Mouse (Mus musculus) gastrocnemius, postnatal 10 days (tissue): ENCODE measurements around the gene Jaml. TPM values are rescaled to one million over a fixed set of nuclear protein-coding genes. Genes with fewer than 3 reads are reported as not detected.
"Not testable (repeated sequence)": the region's sequence is repeated elsewhere in the genome, so short reads cannot be mapped to it uniquely, and the experiment has no call there.

Experiments
- DNase-seq: peaks from one replicate; pipeline ENCODE4 v3.0.0; 2021; ENCODE audit warnings: mixed read lengths
- long read RNA-seq, 2 experiments: library from polyadenylated mRNA; stranded (forward); transcript quantifications; one replicate each; pipeline ENCODE4 v2.0.0; 2021
- total RNA-seq, 2 experiments: library from RNA; stranded (reverse); gene quantifications; 2 replicates each; pipeline ENCODE4 v1.2.3; 2021

The Jaml gene
- total RNA-seq: under 1 TPM; 0.27 to 0.42 TPM
- long read RNA-seq, experiment 1: 0 reads
- long read RNA-seq, experiment 2: 0 reads

DNA sequence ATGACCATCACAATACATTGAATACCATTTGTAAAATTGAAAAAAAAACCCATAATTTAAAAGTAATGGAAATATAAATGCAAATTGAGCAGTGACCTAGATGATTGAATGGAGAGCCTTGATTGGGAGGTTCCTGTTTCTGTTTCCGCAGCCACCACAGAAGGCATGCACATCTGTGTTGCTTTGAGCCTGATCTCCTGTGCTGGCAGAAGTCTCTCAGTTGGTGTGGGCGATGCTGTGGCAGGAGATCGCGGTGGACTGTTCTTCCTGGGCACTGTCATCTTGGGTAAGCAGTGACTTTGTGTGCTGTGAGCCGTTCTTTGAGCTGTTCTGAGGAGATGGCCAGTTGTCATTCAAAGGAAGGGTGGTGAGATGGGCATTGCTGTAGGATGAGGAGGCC, at the start of gene Jaml:
TSS of gene Jaml (plus strand) at position 173 of the 400 bp plus-strand sequence.
- DNase-seq: no peak

DNA sequence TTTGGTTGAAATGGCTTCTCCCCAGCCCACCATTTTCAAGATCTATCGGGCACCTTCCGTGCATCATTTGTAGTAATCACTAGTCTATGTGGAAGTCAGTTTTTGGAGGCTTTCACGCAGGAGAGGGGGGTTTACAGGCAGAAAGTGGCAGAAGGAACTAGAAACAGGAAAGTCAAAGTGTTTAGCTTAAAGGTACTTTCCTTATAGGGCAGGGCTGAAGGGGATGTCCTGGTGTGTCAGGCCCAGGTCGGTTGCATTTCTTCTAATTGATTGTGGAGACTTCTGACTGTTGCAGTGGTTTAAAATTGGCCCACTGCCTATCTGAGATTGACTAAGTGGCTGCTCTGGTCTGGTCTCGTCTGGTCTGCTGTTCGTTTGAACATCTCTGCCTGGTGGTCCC, 48.6 kb upstream of the Jaml start:
- no peak for DNase-seq

DNA sequence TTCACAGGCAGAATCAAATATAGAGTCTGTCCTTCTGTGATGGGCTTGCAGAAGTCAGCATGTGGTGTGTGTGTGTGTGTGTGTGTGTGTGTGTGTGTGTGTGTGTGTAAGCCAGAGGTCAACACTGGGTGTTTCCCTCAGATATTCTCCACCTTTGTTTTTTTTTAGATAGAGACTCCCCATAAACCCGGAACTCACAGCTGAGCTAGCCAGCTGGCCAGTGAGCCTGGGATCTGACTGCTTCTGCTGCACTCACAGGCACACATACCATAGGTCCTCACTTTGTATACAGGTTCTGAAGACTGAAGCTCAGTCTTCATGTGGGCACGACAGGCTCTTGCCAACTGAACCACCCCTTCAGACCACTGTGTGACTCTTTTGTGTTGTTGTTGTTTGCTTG, 46.7 kb upstream of the Jaml start:
- DNase-seq: no peak

DNA sequence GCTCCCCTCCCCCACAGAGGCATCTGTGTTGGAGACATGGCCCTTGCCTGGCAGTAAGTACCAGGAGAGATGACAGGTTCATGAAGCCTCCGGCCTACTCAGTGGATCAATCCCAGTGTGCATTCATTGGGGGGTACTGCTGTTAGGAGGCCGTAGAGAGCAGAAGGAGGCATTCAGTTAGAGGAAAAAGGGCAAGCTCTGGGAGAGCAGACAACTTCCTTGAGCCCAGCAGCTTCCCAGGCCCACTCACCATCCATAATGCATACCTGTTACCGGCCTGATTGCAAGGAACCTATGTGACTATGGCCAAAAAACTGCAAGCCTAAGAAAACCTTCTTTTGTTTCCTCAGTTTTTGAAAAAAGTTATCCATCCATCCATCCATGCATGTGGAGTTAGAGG, 44.5 kb upstream of the Jaml start:
- no peak for DNase-seq

DNA sequence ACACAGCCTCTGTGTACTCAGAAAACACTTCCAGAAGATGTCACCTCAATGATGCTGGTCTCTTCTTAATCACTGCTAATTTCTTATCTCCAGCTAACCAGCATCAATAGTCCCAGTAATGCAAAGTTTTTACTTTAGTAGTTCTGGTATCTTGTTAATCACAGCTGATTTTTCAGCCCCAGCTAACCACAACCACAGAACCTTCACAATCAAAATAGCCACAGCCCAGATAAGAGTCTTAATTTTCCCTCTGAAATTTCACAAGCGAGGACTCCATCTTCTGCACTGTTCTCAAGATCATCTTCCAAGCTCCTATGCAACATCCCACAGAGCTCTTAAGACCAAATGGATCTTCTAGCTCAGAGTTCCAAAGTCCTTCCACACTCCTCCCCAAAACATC, 41.2 kb upstream of the Jaml start:
- DNase-seq: not testable (repeated sequence)

DNA sequence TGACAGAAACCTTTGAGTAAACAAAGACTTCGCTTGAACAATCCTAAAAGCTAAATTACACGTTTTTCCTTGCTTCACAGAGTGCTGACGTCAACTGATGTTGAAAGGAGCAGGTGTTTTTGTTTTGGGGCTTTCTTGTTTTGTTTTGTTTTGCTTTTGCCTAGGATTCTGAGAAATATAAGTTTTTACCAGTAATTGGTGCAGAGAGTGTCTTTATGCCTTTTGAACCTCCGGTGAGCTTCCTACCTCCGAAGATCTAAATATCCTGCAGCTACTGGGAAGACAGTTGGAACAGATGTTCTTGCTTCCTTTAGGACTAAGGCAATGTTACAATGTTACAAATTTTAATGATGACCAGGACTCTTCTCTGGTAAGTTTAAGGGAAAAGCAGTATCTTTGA, 39.5 kb upstream of the Jaml start, which contains the start of gene Mpzl2:
TSS of gene Mpzl2 (plus strand) at position 301 of the 400 bp plus-strand sequence.
- DNase-seq: no peak

DNA sequence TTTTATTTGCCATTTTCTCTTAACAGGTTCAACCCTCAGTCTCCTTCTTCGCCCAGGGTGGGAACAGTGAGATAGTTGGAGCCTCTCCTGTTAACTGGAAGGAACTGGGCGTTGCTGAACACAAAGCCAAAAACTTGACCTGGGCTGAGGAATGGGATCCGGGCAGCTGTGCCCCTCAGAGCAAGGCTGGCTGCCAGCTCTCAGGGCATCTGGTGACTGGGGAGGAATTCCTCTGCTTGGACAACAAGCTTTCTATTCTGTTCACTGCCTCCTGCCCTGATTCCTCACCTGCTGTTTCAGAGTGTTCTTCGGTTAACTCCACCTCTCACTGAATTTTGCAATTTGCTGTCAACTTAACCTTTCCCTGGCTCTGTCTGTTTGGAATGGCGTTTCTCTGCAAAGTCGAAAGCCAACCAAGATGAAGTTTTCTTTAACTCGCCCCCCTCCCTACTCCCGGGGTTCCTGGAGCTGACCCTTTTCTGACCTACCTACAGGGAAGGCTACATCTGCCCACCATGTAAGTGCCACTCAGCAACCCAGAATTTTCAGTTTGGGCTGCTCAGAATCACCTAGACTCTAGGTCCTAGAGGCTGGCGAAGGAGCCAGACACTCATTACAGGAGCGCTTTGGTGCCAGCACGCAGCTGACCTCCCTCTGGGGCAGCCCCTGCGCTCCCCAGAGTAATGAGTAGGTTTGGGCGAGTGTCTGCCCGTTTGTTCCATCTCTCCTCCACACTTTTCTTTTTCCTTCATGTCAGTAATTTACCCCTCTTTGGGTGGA, 38.7 kb upstream of the Jaml start:
- DNase-seq: no peak

DNA sequence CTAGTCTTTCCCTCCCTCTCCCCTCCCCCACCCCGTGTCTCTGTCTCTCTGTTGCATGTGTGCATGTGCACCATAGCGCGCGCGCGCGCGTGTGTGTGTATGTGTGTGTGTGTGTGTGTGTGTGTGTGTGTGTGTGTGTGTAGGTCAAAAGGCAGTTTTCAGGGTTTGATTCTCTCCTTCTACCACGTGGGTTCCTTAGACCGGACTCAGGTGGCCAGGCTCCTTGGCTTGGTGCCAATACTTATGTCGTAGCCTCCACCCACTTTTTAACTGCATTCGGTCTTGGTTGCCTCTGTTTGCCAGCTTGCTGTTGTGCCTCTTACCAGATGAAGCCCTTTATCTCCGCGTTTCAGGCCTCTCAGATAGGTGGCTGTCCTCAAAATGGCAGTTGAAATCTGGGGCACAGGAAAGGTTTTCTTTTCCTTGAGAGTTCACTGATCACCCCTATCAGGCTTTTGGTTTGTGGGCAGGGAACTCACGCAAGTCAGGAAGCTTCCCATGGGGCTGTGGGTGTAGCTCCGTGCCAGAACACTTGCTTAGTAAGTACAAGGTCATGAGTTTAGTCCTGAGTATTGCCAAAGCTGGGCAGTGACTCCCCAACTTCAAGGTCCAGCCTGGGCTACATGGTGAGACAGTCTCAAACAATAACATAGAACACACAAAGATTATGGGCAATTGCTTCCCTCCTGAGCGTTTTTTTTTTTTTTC, 37.7 kb upstream of the Jaml start:
- no peak for DNase-seq

DNA sequence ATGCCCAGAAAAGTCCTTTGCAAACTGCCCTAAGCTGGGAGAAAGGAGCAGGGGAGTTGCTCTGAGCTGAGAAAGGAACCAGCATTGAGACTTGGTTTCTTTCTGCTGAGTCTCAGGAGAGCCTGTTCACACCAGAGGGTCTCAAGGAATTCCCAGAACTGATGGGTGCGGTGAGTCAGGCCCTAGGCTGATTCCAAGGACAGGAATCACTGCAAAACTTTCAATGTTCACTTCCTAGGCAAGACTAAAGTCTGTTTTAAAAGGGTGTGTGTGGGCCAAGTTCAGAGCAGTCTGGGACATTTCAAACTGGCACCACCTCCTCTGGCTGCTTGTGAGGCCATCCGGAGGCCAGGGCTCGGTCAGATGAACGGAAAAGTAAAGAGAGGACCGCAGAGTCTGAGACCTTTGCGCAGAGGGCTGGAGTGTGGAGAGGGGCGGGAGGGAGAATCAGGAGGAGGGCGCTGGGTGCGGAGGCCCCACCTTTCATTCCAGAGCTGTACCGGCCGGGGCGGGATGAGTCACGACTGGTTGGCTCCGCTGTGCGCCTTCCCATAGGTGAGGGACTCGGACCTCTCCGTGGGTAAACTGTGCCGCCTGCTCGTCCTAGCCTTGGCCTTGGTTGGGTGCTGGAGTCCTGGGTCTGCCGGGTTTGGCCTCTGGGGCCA, 36.8 kb upstream of the Jaml start:
- peak; percentile 8 for DNase-seq

DNA sequence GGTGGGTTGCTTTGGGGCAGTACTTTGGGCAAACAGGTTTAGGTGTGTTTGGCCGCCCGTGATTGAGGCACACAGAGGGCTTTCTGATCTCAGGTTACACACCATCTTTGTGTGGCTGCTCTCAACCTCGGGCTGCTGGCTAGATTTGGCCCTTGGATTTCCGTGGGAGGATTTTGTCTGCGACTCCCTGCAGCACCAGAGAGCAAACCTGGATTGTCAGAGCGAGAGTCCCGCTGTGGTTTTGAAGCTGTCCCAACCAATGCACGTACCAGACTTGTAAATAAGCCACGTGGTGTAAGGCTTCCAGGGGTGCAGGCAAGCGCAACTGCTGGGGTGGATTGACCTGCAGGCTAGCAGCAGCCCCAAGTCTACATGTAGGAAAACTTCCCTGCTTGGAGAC, 36.0 kb upstream of the Jaml start:
- no peak for DNase-seq

DNA sequence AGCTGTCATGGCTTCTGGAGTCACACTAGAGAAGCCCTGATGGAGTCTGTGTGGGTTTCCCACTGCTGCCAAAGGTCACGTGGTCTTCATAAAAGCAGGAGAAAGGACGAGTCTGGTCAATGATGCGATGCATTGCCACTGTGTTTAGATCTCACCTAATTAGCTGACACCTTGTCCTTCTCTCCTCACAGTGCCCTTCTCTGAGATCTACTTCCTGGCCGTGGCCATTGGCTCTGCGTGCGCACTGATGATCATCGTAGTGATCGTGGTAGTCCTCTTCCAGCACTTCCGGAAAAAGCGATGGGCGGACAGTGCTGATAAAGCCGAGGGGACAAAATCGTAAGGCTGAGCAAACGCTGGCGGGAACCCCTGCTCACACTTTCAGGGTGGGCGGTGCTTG, 32.0 kb upstream of the Jaml start:
- no peak for DNase-seq

DNA sequence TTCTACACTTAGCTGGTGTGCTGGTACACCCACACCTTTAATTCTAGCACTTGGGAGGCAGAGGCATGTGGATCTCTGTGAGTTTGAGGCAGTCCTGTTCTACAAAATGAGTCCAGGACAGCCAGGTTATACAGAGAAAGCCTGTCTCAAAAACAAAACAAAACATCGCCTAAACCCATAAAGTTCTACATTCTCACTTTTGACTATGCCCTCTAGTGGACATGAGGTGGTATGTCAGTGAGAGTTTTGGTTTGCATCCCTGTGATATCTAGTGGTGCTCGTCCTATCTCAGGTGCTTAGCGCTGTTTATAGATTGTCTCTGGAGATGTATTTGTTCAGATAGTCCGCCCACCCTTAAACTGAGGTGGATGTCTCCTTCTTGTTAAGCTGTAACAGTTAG, 30.5 kb upstream of the Jaml start:
- DNase-seq: no peak

DNA sequence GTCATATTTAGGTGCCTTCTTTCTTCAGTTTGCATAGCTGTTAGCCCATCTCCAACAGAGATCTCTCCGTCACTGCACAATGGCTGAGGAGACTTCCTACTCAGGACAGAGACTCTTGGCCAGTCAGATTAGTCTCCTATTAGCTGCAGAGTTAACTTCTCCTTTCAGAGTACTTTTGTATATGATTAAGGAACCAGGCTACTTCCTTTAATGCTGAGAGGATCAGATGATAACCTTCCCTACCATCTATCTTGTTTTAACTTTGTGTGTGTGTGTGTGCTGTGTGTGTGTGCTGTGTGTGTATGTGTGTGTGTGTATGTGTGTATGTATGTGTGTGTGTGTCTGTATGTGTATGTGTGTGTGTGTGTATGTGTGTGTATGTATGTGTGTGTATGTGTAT, 29.3 kb upstream of the Jaml start:
- no peak for DNase-seq

DNA sequence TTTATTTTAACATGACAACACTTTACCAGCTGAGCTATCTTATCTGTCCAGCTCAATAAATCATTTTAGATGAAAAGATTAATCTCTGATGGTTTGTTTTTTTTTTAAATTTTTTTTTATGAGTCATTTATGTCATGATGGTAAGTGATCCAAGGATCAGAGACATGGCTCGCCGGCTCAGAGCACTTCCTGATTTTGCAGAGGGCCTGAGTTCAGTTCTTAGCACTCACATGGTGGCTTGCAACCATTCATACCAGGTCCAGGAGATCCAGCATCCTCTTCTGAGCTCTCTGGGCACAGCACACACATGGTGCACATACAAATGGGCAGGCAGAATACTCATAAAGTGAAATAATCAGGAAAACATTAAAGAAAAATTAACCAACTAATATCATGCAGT, 28.7 kb upstream of the Jaml start:
- DNase-seq: no peak

DNA sequence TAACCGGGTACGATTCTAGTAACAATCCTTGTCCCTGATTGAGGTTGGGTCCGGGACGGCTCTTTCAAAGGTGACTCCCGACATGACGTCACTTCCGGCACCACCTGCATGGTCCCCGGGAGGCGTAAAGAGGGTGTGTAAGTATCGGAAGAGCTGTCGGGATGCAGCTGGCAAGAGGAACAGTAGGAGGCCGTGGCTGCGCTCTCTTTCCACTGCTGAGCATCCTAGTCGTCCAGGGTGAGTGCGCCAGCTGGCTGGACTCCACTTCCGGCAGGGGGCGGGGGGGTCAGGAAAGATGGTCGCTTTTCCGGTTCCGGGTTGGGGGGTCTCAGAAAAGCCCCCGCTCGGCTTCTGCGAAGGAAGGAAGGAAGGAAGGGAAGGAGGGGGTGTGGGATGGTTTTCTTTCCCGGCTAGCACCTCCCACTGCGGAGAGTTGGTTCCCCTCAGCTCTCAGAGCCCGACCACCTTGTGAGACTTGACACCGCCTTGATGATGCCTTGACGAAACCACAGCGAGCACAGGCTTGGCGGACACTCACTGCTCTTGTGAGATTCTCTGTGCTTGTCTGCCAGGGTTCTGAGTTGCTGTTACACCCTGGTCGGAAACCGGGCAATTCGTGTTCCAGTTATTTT, 23.8 kb upstream of the Jaml start, which contains the start of gene Mpzl3:
TSS of gene Mpzl3 (plus strand) at position 105 of the 632 bp plus-strand sequence.
- peak; percentile 84 for DNase-seq

DNA sequence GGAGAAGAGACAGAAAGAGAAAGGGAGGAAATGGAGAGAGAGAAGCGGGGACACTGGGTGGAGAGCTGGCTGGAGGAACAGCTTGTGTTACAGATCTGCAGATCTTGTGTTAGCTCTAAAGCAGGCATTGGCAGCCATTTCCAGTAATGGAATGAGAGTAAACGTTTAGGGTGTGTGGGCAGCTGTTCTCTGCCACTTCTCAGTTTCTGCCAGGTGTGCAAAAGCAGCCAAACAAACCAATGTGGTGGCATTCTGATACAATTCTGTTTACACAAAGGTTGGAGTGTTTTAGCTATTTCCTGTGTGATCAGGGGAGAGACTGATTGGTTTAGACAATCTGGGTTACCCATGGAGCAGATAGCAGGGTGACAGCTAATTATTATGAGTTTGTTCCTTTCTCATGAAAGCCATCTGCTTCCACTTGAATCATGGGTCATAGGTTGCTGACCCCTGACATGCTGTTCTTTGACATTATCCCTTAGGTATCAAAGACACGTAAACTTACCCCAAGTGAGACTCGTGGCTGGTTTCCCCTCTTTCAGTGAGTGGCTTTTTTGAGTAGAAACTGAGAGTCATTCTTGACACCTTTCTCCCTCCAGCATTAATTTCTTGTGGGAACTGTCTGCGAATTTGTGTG, 20.6 kb upstream of the Jaml start:
- no peak for DNase-seq

DNA sequence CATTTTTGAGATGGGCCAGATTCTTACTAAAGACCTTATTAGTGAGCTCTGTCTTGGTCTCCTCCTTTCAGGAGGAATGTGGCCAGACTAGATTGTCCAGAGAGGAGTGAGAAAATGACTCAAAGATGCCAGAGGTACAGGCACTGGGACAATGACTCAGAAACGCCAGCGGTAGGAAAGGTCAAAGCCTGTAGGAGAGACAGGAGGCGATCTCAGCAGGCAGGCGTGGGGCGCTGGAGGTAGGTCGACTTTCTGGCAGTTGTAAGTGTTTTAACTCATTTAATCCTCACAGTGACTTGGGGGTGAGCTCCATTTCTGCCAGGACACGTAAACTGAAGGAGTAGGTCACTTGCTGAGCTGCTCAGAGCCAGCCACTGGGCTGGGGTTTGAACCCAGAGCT, 18.8 kb upstream of the Jaml start:
- no peak for DNase-seq

DNA sequence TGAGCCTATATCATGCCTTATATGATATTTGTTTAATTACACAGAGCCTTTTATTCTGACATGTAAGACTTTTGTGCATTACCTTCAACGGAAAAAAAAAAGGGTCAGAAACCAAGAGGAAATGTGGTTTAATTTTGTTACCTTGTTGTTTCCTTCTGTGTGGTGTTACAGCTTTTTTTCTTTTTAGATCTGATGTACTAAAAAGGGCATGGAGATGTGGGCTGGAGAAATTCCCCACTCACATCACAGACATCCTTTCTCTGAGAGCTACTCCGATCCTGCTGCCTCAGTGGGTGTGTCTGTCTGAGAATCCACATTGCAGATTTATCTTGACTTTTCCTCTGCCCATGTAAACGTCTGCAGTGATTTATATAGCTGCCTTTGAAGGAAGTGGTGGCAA, 16.3 kb upstream of the Jaml start:
- no peak for DNase-seq

DNA sequence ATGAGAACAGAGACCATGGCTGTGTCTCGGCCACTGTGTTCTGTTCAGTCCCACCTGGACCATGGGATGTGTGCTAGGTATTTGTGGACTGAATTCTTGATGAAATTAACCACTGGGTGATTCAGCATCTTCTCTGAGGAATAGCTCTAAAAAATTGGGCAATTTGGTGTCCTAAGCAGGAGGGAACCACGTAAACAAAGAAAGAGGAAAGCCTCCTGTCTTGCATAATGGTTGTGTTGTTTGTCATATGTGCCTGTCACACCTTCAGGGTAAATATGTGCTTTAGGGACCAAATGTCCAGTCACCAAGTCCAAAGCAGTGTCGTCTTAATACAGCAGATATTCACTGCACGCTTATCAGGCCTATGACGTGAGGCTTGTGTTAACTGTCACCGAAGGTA, 14.6 kb upstream of the Jaml start:
- no peak for DNase-seq

DNA sequence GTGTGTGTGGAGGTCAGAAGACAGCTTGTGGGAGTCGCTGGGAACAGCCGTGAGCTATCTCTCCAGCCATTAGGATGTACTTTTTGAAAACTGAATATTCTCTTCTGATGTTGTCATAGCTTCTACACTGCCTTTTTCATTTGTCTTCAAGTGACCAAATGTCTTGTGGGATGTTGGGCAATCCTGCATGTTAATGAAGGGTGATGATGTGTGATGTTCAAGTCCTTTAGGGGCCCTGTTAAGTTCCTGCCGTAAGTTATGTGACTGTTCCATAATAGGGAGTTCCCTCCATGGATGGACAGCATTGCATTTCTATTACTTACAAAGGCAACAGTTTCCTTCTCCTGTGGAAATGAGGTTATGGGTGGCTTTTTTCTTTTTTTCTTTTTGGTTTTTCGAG, 12.2 kb upstream of the Jaml start:
- no peak for DNase-seq

DNA sequence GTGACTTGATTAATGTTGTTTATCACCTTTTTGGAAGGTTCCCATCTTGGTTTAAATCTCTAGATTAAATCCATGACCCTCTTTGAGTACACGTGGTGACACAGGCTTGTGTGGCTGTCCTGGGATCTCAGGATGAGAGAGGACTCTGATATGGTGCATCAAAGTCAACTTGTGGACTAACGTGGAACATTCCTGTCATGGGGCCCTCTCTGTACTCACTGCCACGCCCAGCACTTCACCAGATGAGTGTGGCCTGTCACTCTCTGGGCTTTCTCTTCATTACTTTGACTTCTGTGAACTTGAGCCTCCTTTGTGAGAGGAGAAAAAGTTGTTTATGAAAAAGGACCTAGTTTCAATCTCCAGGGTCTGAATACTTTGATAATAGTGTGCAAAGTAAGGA, 7.2 kb upstream of the Jaml start:
- no peak for DNase-seq

DNA sequence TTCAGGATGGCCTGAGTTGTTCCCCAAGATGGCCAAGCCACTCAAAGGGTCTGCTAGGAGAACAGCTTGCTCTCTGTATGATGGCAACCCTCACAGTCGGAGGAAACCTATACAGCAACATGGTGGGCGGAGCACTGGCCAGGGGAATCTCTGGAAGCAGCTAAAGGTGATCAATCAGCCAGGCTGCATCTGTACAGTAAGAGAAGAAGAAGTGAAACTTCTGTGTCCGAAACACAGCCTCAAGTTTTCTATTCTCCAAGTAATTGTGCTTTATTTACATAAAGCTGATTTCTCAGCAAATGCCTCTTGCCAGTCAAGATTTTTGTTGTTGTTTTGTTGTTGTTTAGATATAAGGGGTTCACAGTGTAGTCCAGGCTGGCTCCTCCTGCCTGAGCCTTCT, 1.1 kb upstream of the Jaml start:
- no peak for DNase-seq
